Mouse (Mus musculus): ENCODE measurements around the gene Cyb561a3. TPM values are rescaled to one million over a fixed set of nuclear protein-coding genes. Genes with fewer than 3 reads are reported as not detected.

Cyb561a3 gene
- total RNA-seq (2023) = 10 to 100 TPM; 20.7 to 25.6 TPM

DNA sequence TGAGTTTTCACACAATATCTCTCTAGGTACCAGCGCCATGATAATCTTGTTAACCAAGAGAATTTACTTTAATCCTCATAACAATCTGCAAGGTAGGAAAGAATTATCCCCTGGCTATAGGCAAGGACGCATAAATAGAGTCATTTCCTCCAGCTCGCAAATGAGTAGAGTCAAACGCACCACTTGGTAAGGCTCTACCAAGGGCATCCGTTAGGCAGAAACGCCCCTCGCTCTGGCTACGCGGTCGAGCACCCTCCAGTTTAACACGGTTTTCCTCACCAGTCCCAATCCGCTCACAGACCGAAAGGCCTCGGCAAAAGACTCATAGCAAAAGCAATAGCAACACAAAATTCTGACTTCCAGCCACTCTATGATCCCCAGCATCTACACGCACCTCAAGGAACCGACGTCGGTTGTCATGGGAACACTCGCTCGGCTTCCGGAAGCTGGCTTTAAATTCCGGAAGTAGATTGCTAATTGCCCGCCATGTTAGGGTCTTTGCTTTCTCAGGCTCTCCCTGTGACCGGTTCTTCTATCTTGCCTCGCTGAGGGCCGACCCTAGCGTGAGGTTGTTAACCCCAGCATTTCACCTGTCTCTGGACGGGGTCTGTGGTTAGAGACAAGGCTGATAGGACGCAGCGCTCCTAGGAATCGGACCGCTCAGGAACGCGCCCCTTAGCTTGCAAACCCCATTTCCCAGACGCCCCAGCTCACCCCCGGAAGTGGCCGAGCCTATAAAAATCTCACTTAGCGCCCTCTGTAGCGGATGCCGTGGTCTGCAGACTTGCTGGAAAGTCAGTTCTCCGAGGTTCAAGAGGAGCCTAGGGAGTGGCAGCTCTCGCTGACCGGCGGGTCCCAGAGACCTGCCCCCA lies at the start of gene Cyb561a3, which contains the start of gene Tmem138:
Gene Cyb561a3 (plus strand): TSS at position 483 of the 872 bp plus-strand sequence.
Gene Tmem138 (minus strand): TSS at position 673 of the 872 bp plus-strand sequence.

GRCm38 (mm10) chr19:10555624-10556510 lies 21.1 kb upstream of the Cyb561a3 start, which contains the start of gene Tmem216:
Gene Tmem216, minus strand, starts transcription at chr19:10556238.

GRCm38 (mm10) chr19:10605293-10605900 lies 28.4 kb downstream of the Cyb561a3 start, which contains the start of the genes Ddb1 and Tkfc:
Gene Ddb1, plus strand, starts transcription at chr19:10605327.
Gene Tkfc, minus strand, starts transcription at chr19:10605654.

GRCm38 (mm10) chr19:10634106-10634871 lies 57.3 kb downstream of the Cyb561a3 start, which contains the start of gene Vwce:
Gene Vwce, plus strand, starts transcription at chr19:10634213.

Other genes starting within 250 kb of the Cyb561a3 start
- not detected for gene Syt7, start 188.1 kb upstream of the Cyb561a3 start, total RNA-seq (2023)
- not detected for gene Lrrc10b, start 119.7 kb upstream of the Cyb561a3 start, total RNA-seq (2023)
- gene Ppp1r32, start 94.2 kb upstream of the Cyb561a3 start, total RNA-seq (2023) = 1 to 10 TPM; 3.4 to 5.6 TPM
- gene Cpsf7, start 51.9 kb upstream of the Cyb561a3 start, total RNA-seq (2023) = 100 to 1,000 TPM; 126 to 129 TPM
- 10 to 100 TPM; 45.5 to 47.4 TPM for gene Sdhaf2, start 51.0 kb upstream of the Cyb561a3 start, total RNA-seq (2023)
- 1 to 10 TPM; 7.3 to 8.1 TPM for gene Tmem216, start 20.9 kb upstream of the Cyb561a3 start, total RNA-seq (2023)
- 1 to 10 TPM; 5.9 to 6.6 TPM for gene Tmem138, start 190 bp downstream of the Cyb561a3 start, total RNA-seq (2023)
- gene Ddb1, start 28.2 kb downstream of the Cyb561a3 start, total RNA-seq (2023) = 100 to 1,000 TPM; 193 to 213 TPM
- gene Tkfc, start 28.5 kb downstream of the Cyb561a3 start, total RNA-seq (2023) = 1 to 10 TPM; 9.2 to 9.3 TPM
- gene Vwce, start 57.0 kb downstream of the Cyb561a3 start, total RNA-seq (2023) = 1 to 10 TPM; 6.4 to 6.5 TPM
- not detected for gene Pga5, start 100.9 kb downstream of the Cyb561a3 start, total RNA-seq (2023)
- 10 to 100 TPM; 18.3 to 20.8 TPM for gene Vps37c, start 111.6 kb downstream of the Cyb561a3 start, total RNA-seq (2023)
- gene Cd5, start 161.8 kb downstream of the Cyb561a3 start, total RNA-seq (2023) = 100 to 1,000 TPM; 290 to 296 TPM

Data from T-cell, adult 66 days (primary cell).